Mouse (Mus musculus) stomach, postnatal 0 days (tissue): ENCODE measurements around the gene 5430427O19Rik. TPM values are rescaled to one million over a fixed set of nuclear protein-coding genes. Genes with fewer than 3 reads are reported as not detected.

Experiments
- ATAC-seq: fragments of 200-750 bp; cut with Nextera tagmentation; 2 replicates; pipeline ENCODE4 v1.8.0; 2017; ENCODE audit not compliant: low FRiP score, low TSS enrichment
- DNase-seq: peaks from one replicate; pipeline ENCODE4 v3.0.0-alpha.2; 2016; ENCODE audit warnings: low spot score
- H3K27ac ChIP-seq: fragments of 300-500 bp; sonication (generic); replicated peaks from 2 replicates; pipeline ENCODE4 v1.5.1; 2014; ENCODE audit warnings: mild to moderate bottlenecking, control low read depth
- H3K27me3 ChIP-seq: fragments of 300-500 bp; sonication (generic); 2 replicates; pipeline ENCODE4 v1.6.1; 2014; ENCODE audit warnings: low read length; ENCODE audit not compliant: control insufficient read depth, insufficient read depth
- H3K36me3 ChIP-seq: fragments of 300-500 bp; sonication (generic); 2 replicates; pipeline ENCODE4 v1.6.1; 2014; ENCODE audit warnings: low read length, mixed read lengths; ENCODE audit not compliant: control insufficient read depth, insufficient read depth
- H3K4me1 ChIP-seq: fragments of 300-500 bp; sonication (generic); replicated peaks from 2 replicates; pipeline ENCODE4 v1.6.1; 2014; ENCODE audit warnings: antibody characterized with exemption; ENCODE audit not compliant: control insufficient read depth, insufficient read depth
- H3K4me2 ChIP-seq: fragments of 300-500 bp; sonication (generic); replicated peaks from 2 replicates; pipeline ENCODE4 v1.6.1; 2014; ENCODE audit warnings: low read depth, mild to moderate bottlenecking, control low read depth, moderate library complexity
- H3K4me3 ChIP-seq: fragments of 300-500 bp; sonication (generic); 2 replicates; pipeline ENCODE4 v1.5.1; 2014; ENCODE audit warnings: low read depth, low read length, control low read depth
- H3K9ac ChIP-seq: fragments of 300-500 bp; sonication (generic); 2 replicates; pipeline ENCODE4 v1.6.1; 2014; ENCODE audit warnings: mild to moderate bottlenecking, low read length, control low read depth, mixed read lengths
- H3K9me3 ChIP-seq: fragments of 300-500 bp; sonication (generic); 2 replicates; pipeline ENCODE4 v1.6.1; 2016; ENCODE audit warnings: low read length; ENCODE audit not compliant: control insufficient read depth
- CTCF ChIP-seq: IDR thresholded peaks from 2 replicates; pipeline ENCODE4 v1.5.1; 2016; ENCODE audit warnings: antibody characterized with exemption, low read depth, mild to moderate bottlenecking, moderate library complexity
- EP300 ChIP-seq: optimal IDR thresholded peaks from 2 replicates; pipeline ENCODE3; 2016; ENCODE audit warnings: antibody characterized with exemption
- WGBS: fragments of 180-500 bp; shearing (Covaris S2); extraction: QIAGEN DNeasy Blood & Tissue Kit; methylation state at CpG from one replicate; pipeline ENCODE4 v1.1.7; 2014; 5-methylcytosine and 5-hydroxymethylcytosine counted together
- polyA plus RNA-seq: library from polyadenylated mRNA; unstranded; fragments of >200 nt; fragmentation: Nextera tagmentation; extraction: Ambion mirVana; gene quantifications from 2 replicates; pipeline ENCODE4 v1.2.1, GENCODE M21; 2015

Gene 5430427O19Rik
- polyA plus RNA-seq, 1 experiment from 2014 or later, result 0.12 TPM

- ATAC-seq, result no peak
- TF ChIP-seq CTCF, result no peak
- no peak for TF ChIP-seq EP300
- no peak for DNase-seq
- no peaks in the 10 kb centered on the region for H3K36me3 ChIP-seq
- no peak overlapping the region for H3K4me3 ChIP-seq
- no peak overlapping the region for H3K4me2 ChIP-seq
- H3K4me1 ChIP-seq, result no peaks in the 10 kb centered on the region
- no peak overlapping the region for H3K27ac ChIP-seq
- no peaks in the 10 kb centered on the region for H3K9me3 ChIP-seq
- no peaks in the 10 kb centered on the region for H3K27me3 ChIP-seq
- 47% methylated on average over 3 of the region's 3 CpGs for WGBS
- no peak overlapping the region for H3K9ac ChIP-seq
Measured at GRCm38 (mm10) chrX:85868079-85868478, 2.1 kb upstream of the 5430427O19Rik start.

- H3K9ac ChIP-seq, result no peak overlapping the region
- H3K4me2 ChIP-seq, result no peak overlapping the region
- H3K36me3 ChIP-seq, result no peaks in the 10 kb centered on the region
- H3K27ac ChIP-seq, result no peak overlapping the region
- ATAC-seq (peak; percentile 89), DNase-seq (peak; percentile 63)
- H3K27me3 ChIP-seq, result no peaks in the 10 kb centered on the region
- no peaks in the 10 kb centered on the region for H3K4me1 ChIP-seq
- no peaks in the 10 kb centered on the region for H3K9me3 ChIP-seq
- TF ChIP-seq CTCF, result no peak
- TF ChIP-seq EP300, result no peak
- H3K4me3 ChIP-seq, result no peak overlapping the region
- 70% methylated on average over 11 of the region's 11 CpGs for WGBS
Measured at GRCm38 (mm10) chrX:85871371-85872056, 1.4 kb downstream of the 5430427O19Rik start.

GRCm38 (mm10) chrX:85874367-85874766, 4.2 kb downstream of the 5430427O19Rik start:
- WGBS, result 86% methylated on average over 4 of the region's 4 CpGs
- no peak overlapping the region for H3K4me2 ChIP-seq
- no peak for ATAC-seq

GRCm38 (mm10) chrX:85875951-85876350, 5.8 kb downstream of the 5430427O19Rik start:
- H3K4me3 ChIP-seq, result no peak overlapping the region
- no peak for TF ChIP-seq EP300
- no peak for TF ChIP-seq CTCF
- H3K4me2 ChIP-seq, result no peak overlapping the region
- ATAC-seq (no peak), DNase-seq (no peak)
- no peaks in the 10 kb centered on the region for H3K36me3 ChIP-seq
- H3K9ac ChIP-seq, result no peak overlapping the region
- H3K4me1 ChIP-seq, result no peaks in the 10 kb centered on the region
- no peaks in the 10 kb centered on the region for H3K27me3 ChIP-seq
- no peak overlapping the region for H3K27ac ChIP-seq
- H3K9me3 ChIP-seq, result no peaks in the 10 kb centered on the region

More at GRCm38 (mm10) chrX:85874367-85874766, 4.2 kb downstream of the 5430427O19Rik start:
- no peaks in the 10 kb centered on the region for H3K9me3 ChIP-seq
- TF ChIP-seq EP300, result no peak
- TF ChIP-seq CTCF, result no peak
- no peak overlapping the region for H3K27ac ChIP-seq
- no peak for DNase-seq
- no peak overlapping the region for H3K4me3 ChIP-seq
- H3K36me3 ChIP-seq, result no peaks in the 10 kb centered on the region
- no peaks in the 10 kb centered on the region for H3K4me1 ChIP-seq
- no peaks in the 10 kb centered on the region for H3K27me3 ChIP-seq
- no peak overlapping the region for H3K9ac ChIP-seq

GRCm38 (mm10) chrX:85877747-85878146, 7.6 kb downstream of the 5430427O19Rik start:
- DNase-seq (no peak), ATAC-seq (no peak)
- H3K36me3 ChIP-seq, result no peaks in the 10 kb centered on the region
- no peaks in the 10 kb centered on the region for H3K27me3 ChIP-seq
- 61% methylated on average over 2 of the region's 2 CpGs for WGBS
- TF ChIP-seq EP300 (no peak), CTCF (no peak)
- H3K9me3 ChIP-seq, result no peaks in the 10 kb centered on the region
- H3K4me3 ChIP-seq, result no peak overlapping the region
- no peaks in the 10 kb centered on the region for H3K4me1 ChIP-seq
- H3K4me2 ChIP-seq, result no peak overlapping the region
- H3K9ac ChIP-seq, result no peak overlapping the region
- no peak overlapping the region for H3K27ac ChIP-seq

- H3K9me3 ChIP-seq, result no peaks in the 10 kb centered on the region
- H3K4me1 ChIP-seq, result no peaks in the 10 kb centered on the region
- no peak for TF ChIP-seq CTCF
- TF ChIP-seq EP300, result no peak
- no peaks in the 10 kb centered on the region for H3K27me3 ChIP-seq
- ATAC-seq (no peak), DNase-seq (no peak)
- no peak overlapping the region for H3K4me3 ChIP-seq
- H3K9ac ChIP-seq, result no peak overlapping the region
- H3K27ac ChIP-seq, result no peak overlapping the region
- no peaks in the 10 kb centered on the region for H3K36me3 ChIP-seq
- H3K4me2 ChIP-seq, result no peak overlapping the region
Measured at GRCm38 (mm10) chrX:85878293-85878692, 8.1 kb downstream of the 5430427O19Rik start.
